Mouse (Mus musculus) urinary bladder, postnatal 36 days (tissue): Measurements from ENCODE around the gene Sorbs1.
A peak's percentile ranks its signal among the peaks of the same experiment; 100 is the strongest.

Experiments
- DNase-seq, 2 experiments: peaks; one replicate each; pipeline ENCODE4 v3.0.0; 2022; ENCODE audit warnings: low spot score in 2 of 2, mixed read lengths in 1 of 2

Sorbs1 gene

DNA sequence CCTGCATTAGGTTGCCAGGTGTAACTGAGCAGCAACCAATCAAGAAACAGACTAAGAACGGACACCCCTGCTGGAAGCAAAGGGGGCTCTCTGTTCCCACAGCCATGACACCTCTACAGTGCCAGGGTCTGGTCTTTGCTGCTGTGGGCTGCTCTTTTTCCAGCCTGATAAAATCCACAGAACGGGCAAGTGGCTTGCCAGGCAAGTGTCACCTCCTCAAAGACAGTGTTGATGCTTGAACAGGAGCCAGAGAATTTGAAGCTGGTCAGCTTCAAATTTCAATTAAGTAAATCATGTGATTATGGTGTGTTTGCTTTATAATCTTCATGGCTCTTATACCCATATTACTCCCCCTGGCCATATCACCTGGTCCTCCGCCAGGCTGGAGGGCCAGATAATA, 166.7 kb downstream of the Sorbs1 start:
- no peak for DNase-seq

DNA sequence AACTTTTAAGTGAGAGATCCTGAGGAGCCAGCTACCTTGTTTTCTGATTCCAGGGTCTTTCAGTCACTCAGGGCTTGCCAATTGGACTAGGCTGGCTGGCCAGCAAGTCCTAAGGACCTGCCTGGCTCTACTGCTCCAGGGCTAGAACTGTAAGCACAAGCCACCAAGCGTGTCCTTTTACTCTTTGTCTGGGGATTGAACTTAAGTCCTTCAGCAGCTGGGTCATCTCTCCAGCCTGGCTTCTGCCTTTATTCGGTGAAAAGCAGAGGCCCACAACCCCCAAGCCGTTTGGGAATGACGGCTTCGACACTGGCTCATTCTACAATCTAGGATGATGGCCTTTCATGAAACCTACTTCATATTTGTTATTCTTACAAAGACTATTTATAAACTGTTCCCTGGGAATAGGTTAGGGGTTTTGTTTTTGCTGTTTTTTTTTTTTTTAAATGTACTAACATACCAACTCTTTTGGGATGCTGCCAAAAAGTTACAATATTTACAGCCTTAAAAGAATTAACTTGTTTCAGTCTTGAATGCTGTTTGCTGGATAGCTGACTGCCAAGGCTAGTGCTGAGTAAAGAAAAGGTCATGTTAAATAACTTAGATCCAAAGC, 167.2 kb downstream of the Sorbs1 start:
- no peak for DNase-seq

DNA sequence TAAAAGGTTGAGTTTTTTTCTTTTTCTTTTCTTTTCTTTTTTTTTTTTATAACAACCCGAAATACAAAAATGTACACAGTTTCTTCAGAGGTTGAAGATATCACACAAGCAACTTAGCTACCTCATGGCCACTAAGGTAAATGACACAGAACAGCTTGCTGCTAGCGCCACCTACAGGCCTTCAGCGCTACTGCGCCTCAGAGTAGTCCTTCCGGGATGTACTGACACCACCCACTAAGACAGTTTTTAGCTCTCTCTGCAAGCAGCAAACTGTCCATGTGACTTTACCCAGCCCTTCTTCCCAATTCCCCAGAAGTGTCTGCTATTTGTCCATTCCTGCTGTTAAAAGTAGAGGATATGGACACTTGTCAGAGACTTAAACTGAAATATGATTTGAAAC, 167.9 kb downstream of the Sorbs1 start:
- peak in 1 of 2 experiments; percentile 51 for DNase-seq

DNA sequence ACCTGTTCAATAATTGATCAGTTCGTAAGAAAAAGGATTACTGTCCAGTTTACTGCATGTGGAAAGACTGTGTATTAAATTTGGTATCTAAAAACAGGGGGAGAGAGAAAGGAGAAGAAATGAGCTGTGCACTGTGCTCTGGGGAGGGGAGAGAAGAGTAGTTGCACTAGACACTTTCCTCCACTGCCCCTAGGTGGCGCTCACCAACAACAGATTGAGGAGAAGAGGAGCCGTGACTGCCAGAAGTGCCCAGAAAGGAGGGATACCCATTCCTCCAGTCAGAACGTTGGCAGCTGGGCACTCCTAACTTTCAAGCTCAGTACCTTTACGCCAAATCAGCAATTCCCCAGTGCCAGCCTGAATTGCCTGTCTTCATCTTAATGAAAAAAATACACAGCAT, 170.6 kb downstream of the Sorbs1 start:
- peak; percentile 70 to 82 for DNase-seq

DNA sequence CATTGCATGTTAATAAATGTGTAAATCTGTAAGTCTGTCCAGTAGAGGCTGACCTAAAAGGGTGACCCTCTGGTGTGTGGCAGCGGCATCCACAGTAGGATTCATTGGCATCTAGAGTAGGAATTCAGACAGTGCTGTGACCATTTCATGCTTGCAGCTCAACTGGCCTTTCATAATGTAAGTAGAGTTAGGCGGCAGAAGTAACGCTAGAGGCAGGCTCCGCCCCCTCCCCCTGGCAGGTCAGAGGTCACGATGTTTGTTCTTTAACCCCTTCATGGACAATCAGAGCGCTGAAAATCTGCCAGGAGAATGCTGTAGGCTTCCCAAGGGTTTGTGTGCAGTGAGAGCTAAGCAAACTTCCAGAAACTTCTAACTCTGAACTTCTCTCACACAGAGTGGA, 172.4 kb downstream of the Sorbs1 start:
- DNase-seq = no peak

DNA sequence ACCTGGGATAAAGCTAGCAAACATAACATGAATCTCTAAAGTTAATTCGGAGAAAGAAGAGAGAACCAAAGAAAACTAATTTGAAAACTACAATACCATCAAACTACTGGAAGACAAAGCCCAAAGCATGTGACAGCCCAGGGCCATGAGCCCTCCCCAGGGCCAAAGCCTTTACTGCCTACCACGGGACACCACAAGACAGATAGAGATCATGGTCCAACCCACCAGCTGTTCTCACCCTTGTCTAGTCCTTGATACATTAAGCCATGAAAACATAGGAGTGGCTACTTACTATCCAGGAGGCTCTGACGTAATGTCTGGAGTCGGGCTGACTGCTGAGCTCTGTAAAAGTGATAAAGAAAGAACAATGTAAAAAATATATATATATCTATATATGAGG, 176.9 kb downstream of the Sorbs1 start:
- DNase-seq = no peak

DNA sequence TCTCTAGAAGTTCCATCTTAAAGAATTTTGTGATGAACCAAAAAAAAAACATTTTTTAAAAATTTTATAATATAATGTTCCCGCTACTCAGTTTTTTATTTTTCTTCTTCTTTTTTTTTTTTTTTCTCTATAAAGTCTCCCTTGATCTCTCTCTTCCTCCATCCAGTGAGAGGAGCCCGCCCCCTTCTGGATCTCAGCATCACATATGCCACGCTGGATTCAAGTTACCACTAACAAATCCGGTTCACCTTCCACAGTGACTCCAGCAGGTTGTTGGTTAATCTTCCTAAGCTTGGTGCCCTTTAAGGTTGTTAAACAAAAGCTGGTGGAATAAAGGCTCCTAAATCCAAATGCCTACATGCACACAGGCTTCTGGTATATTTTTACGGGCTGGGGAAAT, 179.7 kb downstream of the Sorbs1 start:
- no peak for DNase-seq

DNA sequence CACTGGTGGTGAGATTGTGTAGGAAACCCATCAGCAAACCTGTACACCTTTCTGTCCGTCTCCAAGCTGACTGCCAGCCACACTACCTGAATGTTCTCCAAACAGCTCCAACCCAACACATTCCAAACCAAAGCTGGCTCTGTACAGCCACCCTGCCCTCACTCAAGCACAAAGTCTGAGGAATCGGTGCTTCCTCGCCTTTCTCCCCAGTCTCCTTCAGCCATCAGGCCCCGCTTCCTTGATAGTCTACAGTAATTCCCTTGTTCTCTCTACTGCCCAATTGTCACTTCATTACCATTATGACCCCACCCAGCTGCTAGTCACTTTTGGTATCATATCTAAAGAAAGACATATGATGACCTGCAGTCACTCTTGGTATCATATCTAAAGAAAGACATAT, 180.5 kb downstream of the Sorbs1 start:
- DNase-seq = no peak

DNA sequence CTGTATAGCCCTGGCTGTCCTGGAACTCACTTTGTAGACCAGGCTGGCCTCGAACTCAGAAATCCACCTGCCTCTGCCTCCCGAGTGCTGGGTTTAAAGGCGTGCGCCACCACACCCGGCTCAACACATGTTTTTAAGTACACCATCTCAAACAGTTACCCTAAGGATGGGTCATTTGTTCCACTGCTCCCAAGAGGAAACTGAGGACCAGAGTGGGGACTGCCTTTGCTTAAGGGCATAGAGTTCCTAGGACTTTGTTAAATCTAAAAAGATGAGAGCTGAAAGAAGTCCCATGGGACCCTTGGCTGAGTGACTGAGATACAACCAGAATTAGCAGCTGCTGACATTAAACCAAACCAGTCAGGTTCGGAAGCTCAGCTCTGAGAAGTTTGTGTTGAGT, 181.3 kb downstream of the Sorbs1 start:
- DNase-seq = no peak

DNA sequence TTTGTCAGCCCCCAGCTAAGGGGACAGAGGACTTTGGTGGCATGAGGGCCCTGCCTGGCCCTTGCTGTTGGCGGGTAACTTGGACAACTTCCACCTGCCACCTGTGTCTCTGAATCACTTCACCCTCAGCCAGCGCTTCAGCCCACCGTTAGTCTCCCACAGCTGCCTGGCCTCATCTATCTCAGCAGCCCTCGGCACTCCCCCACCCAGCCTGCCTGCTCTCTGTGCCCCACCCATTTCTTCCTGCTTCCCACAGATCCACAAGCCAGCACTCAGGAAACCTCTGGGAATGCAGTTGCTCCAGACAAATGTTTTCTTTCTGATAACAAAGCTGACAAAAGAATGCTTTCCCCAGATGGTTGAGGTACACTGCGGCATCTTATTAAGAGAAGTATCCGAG, 181.7 kb downstream of the Sorbs1 start:
- peak in 1 of 2 experiments; percentile 19 for DNase-seq

DNA sequence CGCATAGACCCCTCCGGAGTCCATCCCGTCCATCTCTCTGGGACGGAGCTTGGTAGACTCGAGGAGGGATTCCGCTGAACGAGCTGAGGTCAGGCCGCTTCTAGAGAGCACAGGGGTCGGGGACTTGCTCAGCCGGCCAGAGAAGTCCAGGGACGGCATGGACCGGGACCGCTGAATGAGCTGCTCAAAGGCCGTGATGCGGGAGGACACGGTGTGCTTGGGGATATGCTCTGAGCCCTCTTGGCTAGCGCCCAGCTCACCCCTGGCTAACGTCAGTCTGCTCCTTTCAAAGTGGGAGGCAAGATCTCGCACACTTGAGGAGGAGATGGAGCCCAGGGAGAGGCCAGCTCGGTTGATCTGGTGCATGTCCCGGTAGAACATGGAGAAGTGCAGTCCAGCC, 187.5 kb downstream of the Sorbs1 start:
- no peak for DNase-seq

DNA sequence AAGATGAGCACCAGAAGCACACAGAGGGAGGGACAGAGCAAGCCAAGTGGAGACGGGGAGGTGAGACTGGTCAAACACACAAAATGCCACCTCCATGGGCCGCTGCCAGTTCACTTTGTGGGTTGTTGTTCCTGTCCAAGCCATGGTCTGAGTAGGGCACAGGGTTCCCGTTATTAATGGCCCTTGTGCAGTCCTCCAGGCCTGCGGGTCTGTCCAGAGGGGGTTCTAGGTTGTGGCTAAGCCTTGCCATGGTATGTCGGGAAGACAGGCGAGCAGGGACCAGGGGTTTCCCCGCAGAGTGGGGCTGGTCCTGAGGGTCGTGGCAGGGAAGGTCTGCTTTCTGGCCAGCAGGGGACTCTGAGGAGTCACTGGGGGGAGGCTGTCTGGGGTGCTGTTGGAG, 188.2 kb downstream of the Sorbs1 start:
- no peak for DNase-seq

DNA sequence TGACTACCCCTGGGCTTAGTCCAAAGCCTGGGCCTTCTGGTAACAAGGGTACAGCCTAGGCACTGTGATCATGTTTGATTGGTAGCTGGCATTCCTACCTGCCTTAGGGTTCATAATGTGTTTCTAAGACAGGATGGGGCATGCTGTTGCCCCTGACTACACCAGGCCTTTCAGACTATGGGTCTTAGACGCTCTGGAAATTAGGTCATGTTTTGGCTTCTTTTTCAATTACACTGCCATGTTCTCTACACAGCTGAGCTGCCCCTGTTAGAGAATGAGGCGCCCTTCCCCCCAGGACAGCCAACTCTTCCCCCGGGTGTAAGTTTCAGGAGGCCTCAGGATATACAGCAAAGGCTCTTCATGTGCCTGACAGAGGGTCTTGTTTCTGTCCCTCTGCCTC, 191.4 kb downstream of the Sorbs1 start:
- DNase-seq = no peak

DNA sequence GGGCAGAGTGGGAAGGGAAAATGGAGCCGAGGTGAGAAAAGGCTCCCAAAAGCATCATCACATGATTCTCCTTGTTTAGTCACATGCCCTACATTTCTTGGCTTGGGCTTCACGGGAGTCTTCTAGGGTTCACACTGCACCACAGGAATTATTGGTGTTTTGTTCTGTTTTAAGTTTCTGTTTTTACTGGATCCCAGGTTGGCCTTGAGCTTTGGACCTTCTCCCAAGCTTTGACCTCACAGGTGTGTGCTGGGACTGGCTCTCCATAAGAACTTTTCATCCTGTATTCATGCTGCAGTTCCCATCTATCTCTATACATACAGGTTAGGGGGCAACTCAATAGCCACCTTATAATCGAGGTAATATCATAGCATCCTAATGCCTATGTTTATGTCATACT, 194.4 kb downstream of the Sorbs1 start:
- DNase-seq = no peak

DNA sequence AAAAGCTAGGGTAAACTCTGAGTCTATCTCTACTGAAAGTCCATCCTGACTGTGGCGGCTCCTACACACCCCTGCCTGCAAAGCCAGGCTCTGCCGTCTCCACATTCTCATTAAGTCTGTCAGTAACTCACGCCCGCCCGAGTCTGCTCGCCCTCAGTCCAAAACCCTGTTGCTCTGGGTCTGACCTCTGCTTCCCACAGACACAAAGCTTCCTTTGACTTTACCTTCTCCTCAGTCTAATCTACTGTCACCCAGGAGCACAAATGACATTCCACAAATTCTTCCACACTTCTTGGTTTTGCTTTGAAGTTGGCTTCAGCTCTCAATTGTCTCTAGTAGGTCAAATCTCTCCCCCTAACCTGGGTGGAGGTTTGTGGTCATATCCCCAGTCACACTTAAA, 195.1 kb downstream of the Sorbs1 start:
- no peak for DNase-seq

DNA sequence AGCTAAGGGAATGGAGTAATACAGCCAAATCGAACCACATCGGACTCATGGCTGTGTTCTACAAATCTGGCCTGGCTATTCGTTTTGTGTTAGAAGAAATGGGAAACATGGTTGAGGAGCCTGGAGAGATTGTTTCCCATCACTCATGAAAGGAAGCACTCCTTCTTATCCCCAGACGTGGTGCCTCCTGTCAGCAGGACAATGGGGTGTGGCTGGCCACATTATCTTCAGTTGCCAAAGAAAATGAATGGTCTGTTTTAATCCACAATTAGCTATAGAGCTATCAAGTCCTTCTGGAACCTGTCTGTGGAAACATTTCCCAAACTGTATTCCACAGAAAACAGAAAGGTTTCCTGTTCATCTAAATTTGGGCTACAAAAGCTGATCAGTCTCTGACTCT, 196.6 kb downstream of the Sorbs1 start:
- DNase-seq = no peak

DNA sequence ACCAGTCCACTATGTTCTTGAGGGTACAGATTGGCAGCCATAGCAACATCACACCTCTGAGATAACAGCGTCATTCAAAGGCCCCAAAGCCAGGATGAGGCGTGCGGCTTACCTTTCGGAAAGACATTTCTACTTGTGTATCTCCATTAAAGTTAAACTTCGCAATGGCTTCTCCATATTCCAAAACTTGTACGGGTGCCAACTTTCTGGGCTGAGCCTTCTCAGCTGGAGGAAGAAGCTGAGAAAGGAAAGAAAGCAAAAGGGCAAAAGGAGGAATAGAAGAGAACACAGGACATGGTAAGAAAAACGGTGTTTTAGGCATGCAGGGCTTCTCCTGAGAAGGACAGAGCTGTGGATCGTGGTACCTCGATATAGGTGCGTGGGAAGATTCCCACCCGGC, 199.3 kb downstream of the Sorbs1 start:
- no peak for DNase-seq

DNA sequence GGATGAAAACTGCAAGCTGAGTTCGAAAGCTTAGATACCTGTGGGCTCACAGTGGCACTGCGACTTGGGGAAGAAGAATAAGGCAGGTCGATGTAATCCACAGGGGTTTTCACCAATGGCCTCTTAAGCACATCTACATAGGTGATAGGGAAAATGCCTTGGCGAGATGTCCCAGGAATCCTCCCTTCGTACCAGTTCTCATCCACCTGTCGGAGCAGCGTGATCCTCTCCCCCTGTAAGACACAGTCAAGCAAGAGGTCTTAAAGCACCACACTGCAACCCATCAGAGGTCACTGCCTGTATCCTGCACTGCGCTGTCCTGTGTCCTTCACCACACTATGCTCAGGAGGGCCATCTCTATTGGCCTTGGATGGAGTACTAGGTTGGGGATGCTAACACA, 201.9 kb downstream of the Sorbs1 start:
- DNase-seq = no peak

DNA sequence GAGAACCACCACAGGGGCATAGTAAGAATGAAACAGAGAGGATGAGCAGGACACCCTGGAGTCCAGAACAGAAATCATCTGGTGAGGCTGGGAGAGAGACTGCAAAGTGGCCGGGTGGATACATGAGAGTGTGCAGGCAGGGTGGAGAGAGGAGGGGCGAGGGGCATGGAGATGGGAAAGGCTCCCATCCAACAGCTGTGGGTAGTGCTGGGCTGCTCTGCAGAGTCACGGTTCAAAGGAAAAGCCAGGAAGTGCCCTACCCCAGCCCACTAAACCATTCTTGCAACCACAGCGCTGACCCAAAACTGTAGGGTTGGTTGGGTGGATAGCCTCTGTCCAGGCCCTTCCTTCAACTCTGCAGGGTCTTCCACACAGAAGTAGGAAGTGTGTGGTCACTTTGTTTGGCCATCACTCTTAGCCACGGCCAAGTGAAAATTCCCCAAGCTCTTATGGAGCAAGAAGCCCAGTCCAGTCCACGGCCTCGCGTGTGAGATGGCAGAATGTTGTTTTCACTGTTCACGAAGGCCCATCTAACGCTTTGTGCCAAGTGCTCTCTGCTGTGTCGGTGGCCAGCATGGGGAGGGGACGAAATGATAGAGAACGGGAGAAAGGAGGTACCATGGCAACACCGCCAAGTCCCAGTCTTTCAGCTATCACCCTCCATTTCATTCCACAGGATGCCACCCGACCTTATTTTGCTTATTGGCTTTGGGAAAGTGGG, 203.0 kb downstream of the Sorbs1 start:
- no peak for DNase-seq

DNA sequence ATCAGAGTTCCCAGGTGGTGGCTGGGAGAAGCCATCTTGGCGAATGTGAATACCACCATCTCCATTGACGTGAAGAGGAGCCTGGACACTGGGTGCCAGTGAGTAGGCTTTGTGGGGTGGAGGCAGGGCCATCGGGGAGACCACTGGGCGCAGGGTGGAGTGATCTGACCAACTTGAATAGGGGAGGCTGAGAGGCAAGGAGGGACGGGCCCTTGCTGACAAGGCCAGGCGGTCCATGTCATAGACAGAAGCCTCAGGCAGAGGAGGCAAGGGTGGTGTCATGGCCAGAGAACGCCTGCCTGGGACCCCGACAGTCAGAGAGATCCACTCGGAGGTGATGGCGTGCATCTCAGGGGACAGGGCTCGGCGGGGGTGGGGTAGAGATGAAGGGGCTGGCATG, 203.7 kb downstream of the Sorbs1 start:
- DNase-seq = no peak

DNA sequence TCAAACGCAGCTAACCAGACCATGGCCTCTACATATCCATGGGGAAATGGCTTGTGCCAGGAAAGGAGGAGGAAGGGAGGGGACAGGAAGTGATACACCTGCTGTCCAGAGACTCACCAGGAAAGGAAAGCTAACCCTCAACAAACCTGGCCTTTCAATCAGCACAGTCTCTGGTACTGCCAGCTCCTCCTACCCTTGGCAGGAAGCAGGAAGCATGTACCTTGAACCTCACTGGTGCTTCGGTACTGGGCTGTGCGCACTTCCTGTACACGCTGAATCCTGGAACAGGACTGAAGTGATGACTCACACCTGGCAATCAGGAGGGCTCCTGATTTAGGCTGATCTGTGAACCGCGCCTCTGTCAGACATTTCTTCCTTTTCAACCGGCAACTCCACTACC, 206.0 kb downstream of the Sorbs1 start:
- DNase-seq = peak in 1 of 2 experiments; percentile 26

DNA sequence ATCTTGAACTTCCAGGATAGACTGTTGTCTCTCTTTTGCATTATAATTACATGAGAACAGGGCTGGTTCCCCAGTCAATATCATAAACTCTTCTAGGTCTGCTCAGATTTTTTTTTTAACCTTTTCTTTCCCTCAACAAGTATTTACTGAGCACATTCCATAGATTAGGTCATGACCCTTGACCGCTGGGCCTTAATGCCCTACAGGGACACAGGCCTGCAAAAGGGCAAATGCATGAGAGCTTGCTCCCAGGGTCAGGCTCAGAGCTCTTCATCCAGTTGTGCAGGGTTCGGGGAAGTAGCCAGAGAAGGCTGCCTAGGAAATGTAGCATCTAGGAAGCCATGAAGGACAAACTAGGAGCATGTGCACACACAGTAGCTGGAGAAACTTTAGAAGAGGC, 206.9 kb downstream of the Sorbs1 start:
- no peak for DNase-seq

DNA sequence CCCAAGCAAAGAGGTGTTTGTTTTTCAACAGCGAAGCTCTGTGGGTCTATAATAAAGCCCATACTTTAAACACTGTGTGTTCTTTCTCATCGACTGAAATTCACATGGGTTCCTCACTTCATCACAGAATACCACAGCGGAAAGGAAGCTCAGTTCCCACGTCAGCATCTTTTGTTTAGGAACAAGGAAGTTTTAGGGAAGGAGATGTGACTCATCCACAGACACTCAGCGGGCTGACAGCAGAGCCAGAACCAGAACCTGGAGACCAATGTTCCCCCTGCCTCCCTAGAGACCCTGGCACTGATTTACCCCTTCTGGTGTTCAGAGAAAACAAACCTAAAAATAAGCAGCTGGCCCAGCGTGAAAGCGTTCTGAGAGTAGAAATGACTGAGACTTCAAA, 208.1 kb downstream of the Sorbs1 start:
- DNase-seq = no peak

DNA sequence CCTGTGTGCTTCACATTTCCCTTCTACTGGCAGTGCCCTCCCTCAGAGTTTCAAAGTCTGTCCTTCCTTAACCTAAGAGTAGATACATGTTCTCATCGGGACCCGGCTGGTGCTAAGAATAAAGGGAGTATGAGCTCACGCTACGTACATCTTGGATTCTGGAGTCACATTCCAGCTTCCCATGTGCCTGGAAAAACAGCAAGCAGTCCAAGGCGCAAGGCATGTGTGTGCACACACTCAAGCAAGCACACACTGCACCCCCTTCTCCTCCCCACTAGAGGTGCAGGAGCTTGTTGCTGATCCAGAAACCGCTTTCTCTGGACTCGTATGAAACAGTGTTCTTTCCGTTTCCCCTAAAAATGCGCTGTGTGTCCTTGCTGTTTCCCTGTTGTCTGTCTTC, 210.7 kb downstream of the Sorbs1 start:
- no peak for DNase-seq
